Mouse (Mus musculus) hindbrain, embryonic 12.5 days (tissue): ENCODE results near the gene Tmem91. TPM values are rescaled to one million over a fixed set of nuclear protein-coding genes. Genes with fewer than 3 reads are reported as not detected.

ENCODE experiments used
- polyA plus RNA-seq: library from polyadenylated mRNA; unstranded; fragments of >200 nt; fragmentation: Nextera tagmentation; extraction: Ambion mirVana; gene quantifications from 2 replicates; pipeline ENCODE4 v1.2.1, GENCODE M21; 2016

The Tmem91 gene
- polyA plus RNA-seq, 1 experiment from 2014 or later = 4.6 TPM

Other genes with a start within 250 kb of the Tmem91 start
- 0.81 and 1.8 TPM in 2 replicates for gene Ceacam1, start 197.6 kb downstream of the Tmem91 start, polyA plus RNA-seq
- gene Ceacam2, start 135.3 kb downstream of the Tmem91 start, polyA plus RNA-seq = not detected in 2 replicates
- not detected in 2 replicates for gene Erich4, start 59.3 kb downstream of the Tmem91 start, polyA plus RNA-seq
- 30.4 and 32.3 TPM in 2 replicates for gene Dmac2, start 55.8 kb downstream of the Tmem91 start, polyA plus RNA-seq
- gene B3gnt8, start 48.5 kb downstream of the Tmem91 start, polyA plus RNA-seq = 1.5 and 2.1 TPM in 2 replicates
- gene Bckdha, start 16.2 kb downstream of the Tmem91 start, polyA plus RNA-seq = 44.6 and 45.4 TPM in 2 replicates
- 46.8 and 50.0 TPM in 2 replicates for gene Exosc5, start 16.0 kb downstream of the Tmem91 start, polyA plus RNA-seq
- gene B9d2, start 5.6 kb upstream of the Tmem91 start, polyA plus RNA-seq = 25.9 and 30.8 TPM in 2 replicates
- gene Tgfb1, start 11.8 kb upstream of the Tmem91 start, polyA plus RNA-seq = 1.6 and 1.8 TPM in 2 replicates
- 32.8 and 36.0 TPM in 2 replicates for gene Ccdc97, start 43.9 kb upstream of the Tmem91 start, polyA plus RNA-seq
- 68.6 and 76.6 TPM in 2 replicates for gene Hnrnpul1, start 79.6 kb upstream of the Tmem91 start, polyA plus RNA-seq
- gene Axl, start 113.5 kb upstream of the Tmem91 start, polyA plus RNA-seq = 36.6 and 40.8 TPM in 2 replicates
- gene Cyp2s1, start 141.7 kb upstream of the Tmem91 start, polyA plus RNA-seq = 1.8 TPM in 2 replicates
- gene Cyp2b10, start 222.5 kb upstream of the Tmem91 start, polyA plus RNA-seq = not detected in 2 replicates